Mouse (Mus musculus): ENCODE data around the gene Ripk3. TPM values are rescaled to one million over a fixed set of nuclear protein-coding genes. Genes with fewer than 3 reads are reported as not detected.

Gene Ripk3
- polyA plus RNA-seq (2012; rRNA removed), result 12.6 and 15.4 TPM in 2 replicates

DNA sequence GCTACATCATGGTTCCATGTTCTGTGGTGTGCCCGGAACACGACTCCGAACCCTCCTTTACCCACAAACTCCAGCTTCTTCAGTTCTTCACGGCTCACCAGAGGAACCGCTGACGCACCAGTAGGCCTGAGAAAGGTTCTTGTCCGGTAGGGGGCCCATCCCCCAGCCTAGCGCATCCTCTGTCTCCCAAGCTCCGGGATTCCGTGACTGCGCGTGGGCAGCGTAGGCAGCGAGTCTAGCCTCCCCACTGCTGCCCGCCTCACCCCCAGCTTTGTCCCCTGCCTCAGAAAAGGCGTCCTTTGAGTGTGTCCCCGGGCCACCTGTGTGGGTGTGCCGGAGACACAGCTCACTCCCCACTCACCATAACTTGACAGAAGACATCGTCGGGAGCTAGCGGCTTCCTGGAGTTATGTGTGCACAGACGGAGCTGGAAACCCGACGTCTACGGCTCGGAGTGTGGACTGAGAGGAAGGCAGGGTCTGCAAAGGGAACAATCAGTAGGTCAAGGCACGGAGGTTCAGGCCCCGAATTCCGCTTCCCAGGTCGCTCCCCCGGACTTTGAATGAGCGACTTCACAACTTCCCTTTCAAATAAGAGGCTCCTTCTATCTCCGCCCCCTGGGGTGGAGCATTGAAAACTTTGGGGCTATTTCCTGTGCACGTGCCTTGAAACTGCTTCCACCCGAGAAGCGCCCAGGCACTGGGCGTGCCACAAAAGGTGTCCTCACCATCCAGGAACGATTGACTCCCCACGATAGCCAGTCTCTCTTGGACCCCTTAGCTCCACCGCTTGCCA is at the start of gene Ripk3:
Gene Ripk3 (minus strand): TSS at position 610 of the 795 bp plus-strand sequence.

DNA sequence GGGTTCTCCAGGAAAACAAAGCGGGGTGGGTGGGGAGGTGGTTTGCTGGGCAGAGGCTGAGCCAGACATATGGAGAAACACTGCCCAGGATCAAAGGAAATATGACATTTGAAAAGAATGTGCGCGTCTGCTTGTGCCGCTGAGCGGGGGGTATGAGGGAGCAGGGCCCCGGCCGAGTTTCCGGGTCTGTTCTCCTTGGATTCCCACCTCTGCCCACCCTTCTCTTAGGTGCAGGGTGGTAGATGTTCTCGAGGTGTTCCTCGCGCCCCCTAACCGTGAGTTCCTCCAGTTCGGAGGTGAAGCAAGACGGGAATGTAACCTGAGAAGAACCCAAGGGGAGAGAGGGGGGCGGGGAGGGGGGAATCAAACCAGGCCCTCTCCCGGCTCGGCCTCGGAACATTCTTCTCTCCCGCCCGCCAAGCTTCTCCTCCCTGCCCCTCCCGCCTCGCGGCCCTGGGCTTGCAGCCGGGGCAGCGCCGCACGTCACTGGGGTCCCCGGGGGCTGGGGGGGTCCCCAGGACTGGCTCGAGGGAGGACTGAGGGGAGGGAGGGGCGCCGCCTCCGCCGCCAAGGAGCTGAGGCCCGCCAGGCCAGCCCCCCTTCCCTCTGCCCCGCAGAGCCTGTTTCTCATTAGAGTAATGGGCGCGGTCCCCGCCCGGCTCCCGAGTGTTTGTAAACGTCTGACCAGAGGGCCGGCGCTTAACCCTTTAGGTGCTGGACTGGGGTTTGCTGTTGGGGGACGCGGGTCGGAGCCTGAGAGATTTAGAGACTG is 34.5 kb upstream of the Ripk3 start, which contains the start of gene Nfatc4:
Gene Nfatc4 (plus strand): TSS at position 154 of the 772 bp plus-strand sequence.

DNA sequence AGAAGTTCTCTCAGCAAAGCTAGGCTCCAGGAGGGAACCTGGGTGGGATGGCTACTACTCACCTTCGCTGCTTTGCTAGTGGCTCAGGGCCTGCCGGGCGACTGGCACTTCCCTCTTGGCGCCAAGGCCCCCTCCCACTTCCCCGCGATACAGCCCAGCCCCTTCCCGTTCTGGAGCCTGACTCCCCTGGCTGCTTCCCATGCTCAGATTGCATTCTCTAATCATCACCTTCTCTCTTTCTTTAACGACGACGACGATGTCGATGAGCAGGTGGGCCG is 4.8 kb downstream of the Ripk3 start, which contains the start of gene Adcy4:
Gene Adcy4 (minus strand): TSS at position 138 of the 278 bp plus-strand sequence.

DNA sequence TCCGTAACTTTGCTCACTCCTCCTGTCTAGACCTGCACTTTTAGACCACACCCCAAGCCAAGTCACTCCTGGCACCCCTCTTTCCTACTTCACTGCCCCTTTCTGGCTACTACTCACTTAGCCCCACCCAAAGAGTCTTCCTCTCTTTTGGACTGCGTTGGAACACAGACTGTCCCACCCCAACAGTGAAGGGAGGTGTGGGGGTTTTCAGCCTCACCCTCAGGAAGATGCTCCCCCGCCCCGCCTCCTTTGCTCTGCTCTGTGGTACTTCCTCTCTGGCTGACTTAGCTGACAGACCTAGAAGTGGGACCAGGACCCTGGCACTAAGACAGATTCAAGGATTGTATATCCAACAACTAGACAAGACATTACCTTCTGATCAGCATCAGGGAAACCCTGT is 23.0 kb downstream of the Ripk3 start, which contains the start of gene Ltb4r1:
Gene Ltb4r1 (plus strand): TSS at position 267 of the 400 bp plus-strand sequence.

DNA sequence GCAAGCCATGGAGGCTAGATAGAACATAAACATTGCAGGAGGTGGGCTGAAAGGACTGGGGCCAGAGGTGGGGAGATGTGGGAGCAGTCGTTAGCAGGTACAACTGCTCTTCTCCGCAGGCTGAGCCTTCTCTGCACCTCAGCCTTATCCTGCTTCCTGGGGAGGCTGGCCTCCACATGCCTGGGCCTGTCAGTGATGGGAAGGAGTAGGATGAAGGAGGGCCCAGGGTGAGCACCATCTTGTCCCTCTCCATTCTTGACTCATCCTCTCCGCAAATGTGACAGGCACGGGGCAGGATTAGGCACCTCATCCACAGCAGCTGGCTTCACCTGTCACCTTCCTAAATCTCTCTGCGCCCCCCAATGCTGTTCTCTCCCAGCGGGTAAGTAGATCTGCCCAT is 27.5 kb downstream of the Ripk3 start, which contains the start of gene Ltb4r2:
Gene Ltb4r2 (plus strand): TSS at position 266 of the 400 bp plus-strand sequence.

DNA sequence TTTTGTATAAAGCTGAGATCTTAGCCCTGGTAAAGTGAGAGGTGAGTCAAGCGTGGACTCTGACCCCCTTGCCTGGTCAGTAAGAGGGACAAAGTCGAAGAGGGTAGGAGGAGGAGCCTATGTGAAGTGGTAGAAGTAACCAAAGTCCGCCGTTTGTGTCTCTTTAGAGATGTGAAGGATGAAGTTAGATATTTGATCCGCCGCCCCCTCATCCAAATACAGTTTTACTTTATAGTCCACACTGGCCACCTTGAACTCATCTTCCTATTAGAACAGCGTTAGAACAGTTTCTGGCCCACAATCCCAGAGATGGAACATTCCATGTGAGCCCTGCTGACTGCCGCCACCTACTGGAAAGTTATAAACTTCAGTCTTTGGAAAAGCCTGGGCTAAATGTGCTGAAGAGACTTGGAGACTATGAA is 30.3 kb downstream of the Ripk3 start, which contains the start of gene Cideb:
Gene Cideb (minus strand): TSS at position 96 of the 422 bp plus-strand sequence.

DNA sequence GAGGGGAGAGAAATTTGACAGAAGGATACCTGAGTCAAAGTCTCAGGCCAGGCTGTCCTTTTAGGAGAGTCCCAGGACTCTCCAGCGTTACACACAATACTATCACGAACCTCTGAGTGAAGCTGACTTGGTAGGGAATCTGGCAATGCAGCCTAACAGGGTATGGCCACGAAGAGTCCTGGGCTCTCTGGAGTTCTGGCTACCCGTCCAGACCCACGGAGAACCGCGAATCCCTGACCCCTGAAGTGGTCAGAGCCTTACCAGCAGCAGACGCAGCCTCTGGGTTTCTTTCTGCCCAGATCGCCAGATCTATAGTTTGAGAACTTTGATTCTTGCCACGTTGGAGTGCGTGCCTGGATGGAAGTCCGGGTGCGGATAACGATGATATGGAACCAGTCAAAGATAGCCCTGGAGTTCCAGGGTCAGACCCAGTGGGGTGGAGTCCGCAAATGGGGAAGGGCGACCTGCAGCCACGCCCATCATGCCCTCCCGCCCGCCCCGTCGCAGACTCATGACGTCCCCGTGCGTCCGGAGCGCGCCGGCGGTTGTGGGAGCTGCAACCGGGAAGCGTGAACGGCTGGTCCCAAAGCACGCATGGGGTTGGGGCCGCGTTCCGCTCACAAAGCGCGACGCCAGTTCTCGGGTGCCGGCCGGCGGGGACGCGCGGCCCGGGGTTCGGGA is 43.3 kb downstream of the Ripk3 start, which contains the start of the genes Dhrs1 and Nop9:
Gene Dhrs1 (minus strand): TSS at position 511 of the 681 bp plus-strand sequence.
Gene Nop9 (plus strand): TSS at position 514 of the 681 bp plus-strand sequence.

Other genes starting within 250 kb of the Ripk3 start
- 21.6 and 22.1 TPM in 2 replicates for gene Pck2, start 248.6 kb downstream of the Ripk3 start, polyA plus RNA-seq (2012; rRNA removed)
- gene Dcaf11, start 228.9 kb downstream of the Ripk3 start, polyA plus RNA-seq (2012; rRNA removed), result 29.4 and 35.9 TPM in 2 replicates
- gene A730061H03Rik, start 228.5 kb downstream of the Ripk3 start, polyA plus RNA-seq (2012; rRNA removed), result 0.76 and 0.83 TPM in 2 replicates
- gene Fitm1, start 213.2 kb downstream of the Ripk3 start, polyA plus RNA-seq (2012; rRNA removed), result 0.20 and 0.69 TPM in 2 replicates
- 49.6 and 57.9 TPM in 2 replicates for gene Psme1, start 210.7 kb downstream of the Ripk3 start, polyA plus RNA-seq (2012; rRNA removed)
- 17.8 and 19.8 TPM in 2 replicates for gene Emc9, start 203.6 kb downstream of the Ripk3 start, polyA plus RNA-seq (2012; rRNA removed)
- gene Psme2, start 197.8 kb downstream of the Ripk3 start, polyA plus RNA-seq (2012; rRNA removed), result 63.6 and 64.0 TPM in 2 replicates
- 5.9 and 7.5 TPM in 2 replicates for gene Rnf31, start 197.2 kb downstream of the Ripk3 start, polyA plus RNA-seq (2012; rRNA removed)
- 17.6 and 23.7 TPM in 2 replicates for gene Irf9, start 185.3 kb downstream of the Ripk3 start, polyA plus RNA-seq (2012; rRNA removed)
- 1.7 and 2.1 TPM in 2 replicates for gene Rec8, start 170.8 kb downstream of the Ripk3 start, polyA plus RNA-seq (2012; rRNA removed)
- gene Ipo4, start 152.9 kb downstream of the Ripk3 start, polyA plus RNA-seq (2012; rRNA removed), result 24.1 TPM in 2 replicates
- 1.5 and 1.6 TPM in 2 replicates for gene Gm49378, start 151.0 kb downstream of the Ripk3 start, polyA plus RNA-seq (2012; rRNA removed)
- gene Tm9sf1, start 145.1 kb downstream of the Ripk3 start, polyA plus RNA-seq (2012; rRNA removed), result 25.0 and 29.3 TPM in 2 replicates
- gene Tssk4, start 138.7 kb downstream of the Ripk3 start, polyA plus RNA-seq (2012; rRNA removed), result 0.35 and 0.44 TPM in 2 replicates
- 14.2 and 15.2 TPM in 2 replicates for gene Mdp1, start 128.4 kb downstream of the Ripk3 start, polyA plus RNA-seq (2012; rRNA removed)
- 13.3 and 16.5 TPM in 2 replicates for gene Gmpr2, start 116.9 kb downstream of the Ripk3 start, polyA plus RNA-seq (2012; rRNA removed)
- 177 and 195 TPM in 2 replicates for gene Nedd8, start 116.7 kb downstream of the Ripk3 start, polyA plus RNA-seq (2012; rRNA removed)
- 15.3 and 17.8 TPM in 2 replicates for gene Tinf2, start 107.0 kb downstream of the Ripk3 start, polyA plus RNA-seq (2012; rRNA removed)
- 2.4 and 2.5 TPM in 2 replicates for gene Tgm1, start 74.9 kb downstream of the Ripk3 start, polyA plus RNA-seq (2012; rRNA removed)
- gene Rabggta, start 66.6 kb downstream of the Ripk3 start, polyA plus RNA-seq (2012; rRNA removed), result 10.6 and 12.3 TPM in 2 replicates
- 27.6 and 31.2 TPM in 2 replicates for gene Dhrs1, start 43.2 kb downstream of the Ripk3 start, polyA plus RNA-seq (2012; rRNA removed)
- 12.2 and 15.0 TPM in 2 replicates for gene Nop9, start 43.2 kb downstream of the Ripk3 start, polyA plus RNA-seq (2012; rRNA removed)
- 36.1 and 38.6 TPM in 2 replicates for gene Cideb, start 30.4 kb downstream of the Ripk3 start, polyA plus RNA-seq (2012; rRNA removed)
- gene Ltb4r2, start 27.4 kb downstream of the Ripk3 start, polyA plus RNA-seq (2012; rRNA removed), result 0.57 and 0.65 TPM in 2 replicates
- 2.2 and 3.1 TPM in 2 replicates for gene Ltb4r1, start 22.9 kb downstream of the Ripk3 start, polyA plus RNA-seq (2012; rRNA removed)
- gene Adcy4, start 4.8 kb downstream of the Ripk3 start, polyA plus RNA-seq (2012; rRNA removed), result 0.86 and 0.99 TPM in 2 replicates
- 0.71 and 1.5 TPM in 2 replicates for gene Nfatc4, start 34.3 kb upstream of the Ripk3 start, polyA plus RNA-seq (2012; rRNA removed)
- gene Nynrin, start 65.1 kb upstream of the Ripk3 start, polyA plus RNA-seq (2012; rRNA removed), result 1.6 and 1.7 TPM in 2 replicates
- gene Cbln3, start 95.5 kb upstream of the Ripk3 start, polyA plus RNA-seq (2012; rRNA removed), result 0.10 and 0.16 TPM in 2 replicates
- 7.3 and 8.4 TPM in 2 replicates for gene Khnyn, start 96.1 kb upstream of the Ripk3 start, polyA plus RNA-seq (2012; rRNA removed)
- gene Sdr39u1, start 111.4 kb upstream of the Ripk3 start, polyA plus RNA-seq (2012; rRNA removed), result 5.3 and 6.1 TPM in 2 replicates
- gene Cma1, start 155.8 kb upstream of the Ripk3 start, polyA plus RNA-seq (2012; rRNA removed), result 0.07 and 0.12 TPM in 2 replicates
- not detected in 2 replicates for gene Cma2, start 162.1 kb upstream of the Ripk3 start, polyA plus RNA-seq (2012; rRNA removed)
- gene Mcpt1, start 229.1 kb upstream of the Ripk3 start, polyA plus RNA-seq (2012; rRNA removed), result 0.02 TPM in 1 of 2 replicates, not detected in the other
- gene Mcpt9, start 241.6 kb upstream of the Ripk3 start, polyA plus RNA-seq (2012; rRNA removed), result not detected in 2 replicates